ENCODE assay signal across 8 mouse cellular contexts in genomic region chr4:45795191-45795811, GRCm38 (mm10). TPM values are rescaled to one million over a fixed set of nuclear protein-coding genes. Genes with fewer than 3 reads are reported as not detected.
DNase-seq lines count a peak whose midpoint lies in the region; ATAC-seq and TF ChIP-seq lines count a peak whose summit lies in the region.

No protein-coding gene starts in this region.

- no peaks in the 10 kb centered on the region for H3K36me3 ChIP-seq in hindbrain, postnatal 0 days (ENCODE audit: insufficient read depth, low read length)
- H3K36me3 ChIP-seq in liver, embryonic 14.5 days (replicated peaks; ENCODE audit: control insufficient read depth, insufficient read depth, low read depth) = no peaks in the 10 kb centered on the region
- H3K36me3 ChIP-seq in splenic B cell, adult 2 months (ENCODE audit: control insufficient read depth, insufficient read depth, low read length, poor library complexity, severe bottlenecking) = no peaks in the 10 kb centered on the region

- no peak for TF ChIP-seq CTCF in hindbrain, postnatal 0 days (IDR thresholded peaks at IDR 0.05; ENCODE audit: low read depth)
- TF ChIP-seq CTCF in liver, embryonic 14.5 days (IDR thresholded peaks at IDR 0.05; ENCODE audit: low read depth) = no peak

- peak; percentile 55 for ATAC-seq in hindbrain, postnatal 0 days
- ATAC-seq in liver, embryonic 14.5 days (ENCODE audit: insufficient read depth) = no peak
- ATAC-seq in cerebellum, adult (ENCODE audit: insufficient number of reproducible peaks, low FRiP score, low TSS enrichment) = no peak

- H3K27me3 ChIP-seq in hindbrain, postnatal 0 days (ENCODE audit: insufficient read depth, low read length) = no peaks in the 10 kb centered on the region
- H3K27me3 ChIP-seq in liver, embryonic 14.5 days (ENCODE audit: control insufficient read depth, insufficient read depth, low read length) = no peaks in the 10 kb centered on the region; the same call in 1 of the 2 replicates
- no peaks in the 10 kb centered on the region for H3K27me3 ChIP-seq in splenic B cell, adult 2 months (ENCODE audit: control insufficient read depth, insufficient read depth, low read length, poor library complexity, severe bottlenecking)

- peak overlapping the region; percentile 10; the same call in 1 of the 2 replicates for H3K4me3 ChIP-seq in hindbrain, postnatal 0 days (ENCODE audit: low read length)
- peak overlapping the region; percentile 4 to 25; a peak in 1 of 4 replicates for H3K4me3 ChIP-seq in liver, embryonic 14.5 days (ENCODE audit: insufficient read depth in 1 of 2, low read depth in 2 of 2, low read length in 2 of 2)

- H3K27ac ChIP-seq in hindbrain, postnatal 0 days = no peak overlapping the region
- no peak overlapping the region for H3K27ac ChIP-seq in liver, embryonic 14.5 days

- TF ChIP-seq EP300 in liver, embryonic 14.5 days (IDR thresholded peaks at IDR 0.05; ENCODE audit: low read depth) = no peak

- peak; percentile 22 for DNase-seq in Muller cell, postnatal 12 days (ENCODE audit: inconsistent ontology term)
- DNase-seq in embryo, embryonic 11 days = peak; percentile 72
- peak; percentile 44 for DNase-seq in hindbrain, postnatal 0 days (ENCODE audit: low spot score)
- DNase-seq in liver, embryonic 14.5 days (ENCODE audit: low read depth in 3 of 3, low spot score in 3 of 3) = no peak
- DNase-seq in splenic B cell, adult 2 months (ENCODE audit: low read depth, low spot score) = peak; percentile 58
- no peak for DNase-seq in right cerebral cortex, postnatal 10 days (ENCODE audit: low spot score in 2 of 2)
- no peak for DNase-seq in right cerebral cortex, adult 2 months (ENCODE audit: low spot score in 2 of 2)

- WGBS in hindbrain, postnatal 0 days = 4% methylated on average over 10 of the region's 12 CpGs
- WGBS in liver, embryonic 14.5 days (ENCODE audit: insufficient replicate concordance) = 3% methylated on average over 12 of the region's 12 CpGs

- H3K4me1 ChIP-seq in hindbrain, postnatal 0 days (ENCODE audit: insufficient read depth, low read length) = no peaks in the 10 kb centered on the region
- peaks cover 0 to 1% of the 10 kb centered on the region in 2 experiments; a peak in 3 of 4 replicates for H3K4me1 ChIP-seq in liver, embryonic 14.5 days (replicated peaks; ENCODE audit: control insufficient read depth in 2 of 2, insufficient read depth in 2 of 2, low read length in 1 of 2)

- peak overlapping the region; percentile 37; the same call in 1 of the 2 replicates for H3K9ac ChIP-seq in hindbrain, postnatal 0 days (replicated peaks; ENCODE audit: low read length)
- H3K9ac ChIP-seq in liver, embryonic 14.5 days (replicated peaks) = no peak overlapping the region

- H3K4me2 ChIP-seq in hindbrain, postnatal 0 days (ENCODE audit: low read depth, low read length) = peak overlapping the region; percentile 48
- peak overlapping the region; percentile 52 for H3K4me2 ChIP-seq in liver, embryonic 14.5 days (ENCODE audit: low read depth)

- H3K9me3 ChIP-seq in hindbrain, postnatal 0 days (ENCODE audit: low read length) = no peaks in the 10 kb centered on the region
- no peaks in the 10 kb centered on the region for H3K9me3 ChIP-seq in liver, embryonic 14.5 days (ENCODE audit: control insufficient read depth, low read length)

RNA-seq across cellular contexts. Expression of gene Aldh1b1, which starts 3.5 kb away (rescaled TPM):
- 23.0 and 24.4 TPM in 2 replicates for total RNA-seq in hindbrain, postnatal 0 days (2014; rRNA removed)
- 18.8 TPM in 2 replicates for polyA plus RNA-seq in hindbrain, postnatal 0 days (2015; fragmentation: Nextera tagmentation; extraction: Ambion mirVana)
- polyA plus RNA-seq in liver, embryonic 14.5 days (2012; rRNA removed) = 26.8 and 30.5 TPM in 2 replicates
- 23.4 and 28.3 TPM in 2 replicates for polyA plus RNA-seq in liver, embryonic 14.5 days (2014; fragmentation: Nextera tagmentation; extraction: Ambion mirVana)

RNA-seq across cellular contexts. Expression of gene Igfbpl1, which starts 31.4 kb away (rescaled TPM):
- total RNA-seq in hindbrain, postnatal 0 days (2014; rRNA removed) = 86.1 and 103 TPM in 2 replicates
- polyA plus RNA-seq in hindbrain, postnatal 0 days (2015; fragmentation: Nextera tagmentation; extraction: Ambion mirVana) = 20.3 and 22.2 TPM in 2 replicates
- 0.03 and 0.69 TPM in 2 replicates for polyA plus RNA-seq in liver, embryonic 14.5 days (2012; rRNA removed)
- polyA plus RNA-seq in liver, embryonic 14.5 days (2014; fragmentation: Nextera tagmentation; extraction: Ambion mirVana) = not detected in 2 replicates

RNA-seq across cellular contexts. Expression of gene Stra6l, which starts 53.2 kb away (rescaled TPM):
- 0.07 and 0.26 TPM in 2 replicates for total RNA-seq in hindbrain, postnatal 0 days (2014; rRNA removed)
- polyA plus RNA-seq in hindbrain, postnatal 0 days (2015; fragmentation: Nextera tagmentation; extraction: Ambion mirVana) = 0.11 and 0.20 TPM in 2 replicates
- 3.9 and 4.6 TPM in 2 replicates for polyA plus RNA-seq in liver, embryonic 14.5 days (2012; rRNA removed)
- polyA plus RNA-seq in liver, embryonic 14.5 days (2014; fragmentation: Nextera tagmentation; extraction: Ambion mirVana) = 4.4 and 4.6 TPM in 2 replicates

Comparison
In these comparisons a context has a peak if more than half of its experiments do, and no peak if none do; other contexts are left out.
1. DNase-seq: peak in Muller cell, postnatal 12 days (single experiment), embryo, embryonic 11 days (single experiment), hindbrain, postnatal 0 days (single experiment) and splenic B cell, adult 2 months (single experiment); none in liver, embryonic 14.5 days (0 of 3), right cerebral cortex, postnatal 10 days (0 of 2) and right cerebral cortex, adult 2 months (0 of 2).
2. RNA of gene Igfbpl1, which starts 31.4 kb away (polyA plus RNA-seq): 20.3 to 22.2 TPM in hindbrain, postnatal 0 days; 0.03 to 0.69 TPM in liver, embryonic 14.5 days; every median in the first group is over 10 times any median in the second.